Mouse (Mus musculus) adrenal gland, postnatal 4 days (tissue): Measurements from ENCODE around the gene Prpf18. TPM values are rescaled to one million over a fixed set of nuclear protein-coding genes. Genes with fewer than 3 reads are reported as not detected.

Experiments used
- DNase-seq, 2 experiments: peaks; one replicate each; pipeline ENCODE4 v3.0.0; 2021 to 2022; ENCODE audit warnings: low spot score in 2 of 2, mixed read lengths in 2 of 2
- total RNA-seq, 2 experiments: library from RNA; stranded (reverse); gene quantifications; 2 replicates each; pipeline ENCODE4 v1.2.3; 2021

The Prpf18 gene
- total RNA-seq, 2 experiments from 2014 or later = 46.0 to 50.6 TPM

- DNase-seq = no peak
Observed at GRCm38 (mm10) chr2:4575975-4576374, 75.9 kb downstream of the Prpf18 start.

- DNase-seq = no peak
Observed at GRCm38 (mm10) chr2:4575163-4575562, 76.8 kb downstream of the Prpf18 start.

- DNase-seq = no peak
Observed at GRCm38 (mm10) chr2:4574251-4574650, 77.7 kb downstream of the Prpf18 start.

DNA sequence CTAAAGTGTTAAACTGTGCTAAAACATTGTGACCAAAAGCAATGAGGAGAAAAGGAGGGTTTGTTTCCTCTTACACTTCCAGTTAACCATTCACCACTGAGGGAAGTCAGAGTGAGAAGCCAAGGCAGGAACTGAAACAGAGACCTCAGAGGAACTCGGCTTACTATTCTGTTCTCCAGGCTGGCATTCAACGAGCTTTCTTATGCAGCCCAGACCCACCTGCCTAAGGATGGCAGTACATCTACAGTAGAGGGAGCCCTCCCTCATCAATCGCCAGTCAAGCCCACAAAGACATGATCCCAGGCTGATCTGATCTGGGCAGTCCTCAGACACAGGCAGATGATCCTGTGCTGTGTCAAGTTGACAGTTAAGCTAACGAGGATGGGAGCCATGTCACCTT, 78.5 kb downstream of the Prpf18 start:
- no peak for DNase-seq

DNA sequence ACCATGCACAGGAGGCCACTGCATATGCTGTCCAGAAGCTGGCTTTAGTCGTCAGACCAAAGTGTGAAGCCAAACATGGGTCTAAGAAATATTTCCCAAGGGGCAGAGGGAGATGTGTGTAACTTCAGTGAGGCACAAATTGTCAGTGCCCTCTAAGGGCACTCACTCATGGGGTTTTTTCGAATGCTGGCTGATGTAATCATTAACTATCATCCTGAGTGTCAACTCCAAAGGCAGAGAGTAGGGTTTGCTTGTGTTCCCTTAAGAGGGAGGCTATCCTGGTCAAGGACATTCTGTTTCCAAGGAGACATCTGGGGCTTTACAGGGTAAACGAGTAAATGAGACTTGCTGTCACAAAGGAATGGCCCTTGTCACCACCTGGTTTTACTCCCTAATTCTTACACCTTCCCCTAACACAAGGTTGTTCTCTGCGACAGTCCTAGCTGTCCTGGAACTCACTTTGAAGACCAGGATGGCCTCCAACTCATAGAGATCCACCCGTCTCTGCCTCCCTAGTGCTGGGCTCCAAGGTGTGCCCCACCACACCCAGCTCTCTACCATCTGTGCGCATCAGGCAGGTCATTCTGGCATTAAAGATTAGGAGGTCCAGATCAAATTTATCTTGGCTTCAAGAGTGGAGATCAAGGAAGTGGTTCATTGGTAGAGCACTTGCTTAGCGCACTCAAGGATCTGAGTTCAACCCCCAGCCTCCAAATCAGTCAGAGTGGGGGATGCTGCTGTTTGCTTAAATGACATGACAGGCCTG, 79.2 kb downstream of the Prpf18 start:
- DNase-seq = no peak

Other genes with a start within 250 kb of the Prpf18 start
- gene Bend7, start 65.7 kb upstream of the Prpf18 start, total RNA-seq = 10 to 100 TPM; 22.3 to 22.9 TPM
- 10 to 100 TPM; 78.2 to 79.3 TPM for gene Sephs1, start 229.5 kb upstream of the Prpf18 start, total RNA-seq